Mouse (Mus musculus) midbrain, postnatal 0 days (tissue): ENCODE results near the gene Gm44973. TPM values are rescaled to one million over a fixed set of nuclear protein-coding genes. Genes with fewer than 3 reads are reported as not detected.

Experiments used
- ATAC-seq: fragments of 200-750 bp; cut with Nextera tagmentation; 2 replicates; pipeline ENCODE4 v1.8.0; 2017; ENCODE audit warnings: moderate number of reproducible peaks, mild to moderate bottlenecking, moderate TSS enrichment, moderate library complexity; ENCODE audit not compliant: low FRiP score
- DNase-seq: peaks from one replicate; pipeline ENCODE4 v3.0.0-alpha.2; 2015; ENCODE audit warnings: low spot score
- H3K27ac ChIP-seq: fragments of 300-500 bp; sonication (generic); 2 replicates; pipeline ENCODE4 v1.5.1; 2014; ENCODE audit warnings: low read depth, mild to moderate bottlenecking, low read length, mixed read lengths
- H3K27me3 ChIP-seq: fragments of 300-500 bp; sonication (generic); 2 replicates; pipeline ENCODE4 v1.6.1; 2014; ENCODE audit warnings: low read length, control low read depth, mixed read lengths; ENCODE audit not compliant: insufficient read depth
- H3K36me3 ChIP-seq: fragments of 300-500 bp; sonication (generic); 2 replicates; pipeline ENCODE4 v1.6.1; 2014; ENCODE audit warnings: low read length, control low read depth, mixed read lengths; ENCODE audit not compliant: insufficient read depth
- H3K4me1 ChIP-seq: fragments of 300-500 bp; sonication (generic); 2 replicates; pipeline ENCODE4 v1.6.1; 2014; ENCODE audit warnings: mild to moderate bottlenecking, control low read depth, antibody characterized with exemption, low read length, mixed read lengths; ENCODE audit not compliant: insufficient read depth
- H3K4me2 ChIP-seq: fragments of 300-500 bp; sonication (generic); 2 replicates; pipeline ENCODE4 v1.6.1; 2014; ENCODE audit warnings: low read depth, mild to moderate bottlenecking, low read length, mixed read lengths; ENCODE audit not compliant: poor library complexity, severe bottlenecking
- H3K4me3 ChIP-seq: fragments of 300-500 bp; sonication (generic); 2 replicates; pipeline ENCODE4 v1.5.1; 2014; ENCODE audit warnings: low read depth, mild to moderate bottlenecking, low read length, moderate library complexity
- H3K9ac ChIP-seq: fragments of 300-500 bp; sonication (generic); replicated peaks from 2 replicates; pipeline ENCODE4 v1.6.1; 2014; ENCODE audit warnings: mild to moderate bottlenecking, low read length, moderate library complexity, mixed read lengths; ENCODE audit not compliant: poor library complexity, severe bottlenecking
- H3K9me3 ChIP-seq: fragments of 300-500 bp; sonication (generic); 2 replicates; pipeline ENCODE4 v1.6.1; 2016; ENCODE audit warnings: low read length, control low read depth
- CTCF ChIP-seq: IDR thresholded peaks from 2 replicates; pipeline ENCODE4 v1.5.1; 2016; ENCODE audit warnings: antibody characterized with exemption, mild to moderate bottlenecking
- WGBS: fragments of 180-500 bp; shearing (Covaris S2); extraction: QIAGEN DNeasy Blood & Tissue Kit; methylation state at CpG from one replicate; pipeline ENCODE4 v1.1.7; 2014; 5-methylcytosine and 5-hydroxymethylcytosine counted together
- polyA plus RNA-seq: library from polyadenylated mRNA; unstranded; fragments of >200 nt; fragmentation: Nextera tagmentation; extraction: Ambion mirVana; gene quantifications from 2 replicates; pipeline ENCODE4 v1.2.1, GENCODE M21; 2015
- total RNA-seq: library from RNA; depleted of rRNA; stranded (reverse); fragments of >200 nt; gene quantifications from 2 replicates; pipeline ENCODE4 v1.2.3, GENCODE M21; 2014

Gene Gm44973
- total and polyA plus RNA-seq, 2 experiments from 2014 or later = 1.2 TPM; not detected in 1

- TF ChIP-seq CTCF = no peak
- 73% methylated on average over 2 of the region's 2 CpGs for WGBS
- DNase-seq (no peak), ATAC-seq (no peak)
- no peaks in the 10 kb centered on the region for H3K9me3 ChIP-seq
- no peak overlapping the region for H3K9ac ChIP-seq
- H3K4me1 ChIP-seq = no peaks in the 10 kb centered on the region
- no peak overlapping the region for H3K4me3 ChIP-seq
- H3K27me3 ChIP-seq = no peaks in the 10 kb centered on the region
- H3K27ac ChIP-seq = no peak overlapping the region
- no peak overlapping the region for H3K4me2 ChIP-seq
- H3K36me3 ChIP-seq = peaks cover 12% of the 10 kb centered on the region
Measured at GRCm38 (mm10) chr7:4988250-4988649, 27.0 kb upstream of the Gm44973 start.

DNA sequence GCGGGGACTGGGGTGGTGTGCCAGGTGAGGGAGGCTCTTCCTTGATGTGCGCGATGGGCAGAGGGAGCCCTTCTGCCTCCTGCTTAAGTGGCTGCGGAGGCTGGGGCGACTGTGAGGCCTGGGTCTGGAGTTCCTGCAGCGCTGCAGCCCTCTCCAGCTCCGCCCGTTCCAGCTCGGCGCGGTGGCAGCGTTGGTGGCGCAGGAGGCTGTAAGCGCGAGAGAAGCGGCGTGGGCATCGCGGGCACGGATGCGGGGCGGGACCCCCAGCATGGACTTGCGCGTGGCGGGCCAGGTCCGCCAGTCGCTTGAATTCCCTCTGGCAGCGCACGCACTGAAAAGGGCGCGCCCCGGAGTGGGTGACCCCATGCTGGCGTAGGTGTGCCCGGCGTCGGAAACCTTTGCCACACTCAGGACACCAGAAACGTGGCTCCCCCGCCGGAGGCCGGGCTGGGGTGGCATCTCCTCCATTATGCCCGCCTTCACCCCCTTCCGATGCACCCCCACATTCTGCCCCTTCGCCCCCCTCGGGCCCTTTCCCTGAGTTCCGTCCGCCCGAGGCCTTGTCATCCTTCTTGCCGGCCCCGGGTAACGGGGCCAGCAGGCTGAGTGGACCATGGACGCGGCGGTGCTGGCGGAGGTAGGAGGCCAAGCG lies 21.8 kb upstream of the Gm44973 start:
- H3K4me3 ChIP-seq = peak overlapping the region; percentile 12; the same call in 1 of the 2 replicates
- no peak for ATAC-seq
- TF ChIP-seq CTCF = no peak
- no peak overlapping the region for H3K9ac ChIP-seq
- H3K36me3 ChIP-seq = peaks cover 17% of the 10 kb centered on the region
- no peak for DNase-seq
- H3K9me3 ChIP-seq = no peaks in the 10 kb centered on the region
- H3K27me3 ChIP-seq = no peaks in the 10 kb centered on the region
- H3K4me1 ChIP-seq = peaks cover 14% of the 10 kb centered on the region
- no peak overlapping the region for H3K27ac ChIP-seq
- H3K4me2 ChIP-seq = peak overlapping the region; percentile 91; the same call in 1 of the 2 replicates
- 41% methylated on average over 51 of the region's 55 CpGs for WGBS

GRCm38 (mm10) chr7:4993999-4994788 lies 21.1 kb upstream of the Gm44973 start:
- no peak overlapping the region for H3K27ac ChIP-seq
- H3K4me2 ChIP-seq = peak overlapping the region; percentile 91
- H3K27me3 ChIP-seq = no peaks in the 10 kb centered on the region
- H3K4me1 ChIP-seq = peaks cover 14% of the 10 kb centered on the region
- H3K9ac ChIP-seq = no peak overlapping the region; the same call in 1 of the 2 replicates
- ATAC-seq = no peak
- 60% methylated on average over 53 of the region's 59 CpGs for WGBS
- H3K4me3 ChIP-seq = peak overlapping the region; percentile 84; the same call in 1 of the 2 replicates
- H3K9me3 ChIP-seq = no peaks in the 10 kb centered on the region
- H3K36me3 ChIP-seq = peaks cover 17% of the 10 kb centered on the region
- DNase-seq = no peak
- TF ChIP-seq CTCF = no peak

DNA sequence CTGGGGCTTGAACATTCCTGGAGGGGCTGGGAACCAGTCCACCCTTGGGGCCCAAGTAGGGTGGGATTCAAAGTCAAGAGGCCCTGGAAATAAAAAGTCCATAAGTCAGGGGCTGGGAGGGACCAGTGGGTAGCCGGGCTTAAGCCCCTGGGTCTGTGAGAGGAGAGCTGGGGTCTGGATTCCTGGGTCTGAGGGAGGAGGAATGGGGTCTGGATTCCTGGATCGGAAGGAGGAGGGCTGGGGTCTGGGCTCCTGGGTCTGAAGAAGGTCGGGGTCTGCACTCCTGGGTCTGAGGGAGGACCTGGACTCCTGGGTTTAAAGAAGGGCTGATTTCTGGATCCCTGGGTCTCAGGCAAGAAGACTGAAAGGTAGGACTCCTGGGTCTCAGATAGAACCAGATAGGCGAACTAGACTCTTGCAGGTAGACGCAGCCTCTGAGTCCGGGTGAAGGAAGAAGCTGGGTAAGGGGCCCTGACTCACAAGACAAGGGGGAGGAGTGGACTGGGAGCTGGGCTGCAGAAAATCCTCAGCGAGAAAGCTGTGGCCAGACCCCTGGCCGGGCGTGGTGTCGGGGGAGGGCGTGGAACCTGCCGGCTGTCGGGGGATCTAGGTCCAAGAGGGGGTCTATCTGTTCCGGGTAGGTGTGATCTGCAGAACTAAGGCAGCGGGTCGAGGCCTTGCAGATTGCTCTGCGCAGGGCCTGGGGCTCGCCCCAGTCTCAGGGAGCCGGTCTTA lies 19.9 kb upstream of the Gm44973 start:
- ATAC-seq = peak; percentile 15
- Histone ChIP-seq H3K27me3 (no peaks in the 10 kb centered on the region), H3K9me3 (no peaks in the 10 kb centered on the region), H3K4me1 (peaks cover 14% of the 10 kb centered on the region), H3K4me2 (peak overlapping the region; percentile 91), H3K9ac (peak overlapping the region; percentile 99), H3K4me3 (peak overlapping the region; percentile 84), H3K36me3 (peaks cover 17% of the 10 kb centered on the region), H3K27ac (peak overlapping the region; percentile 88)
- peak; percentile 12 for DNase-seq
- TF ChIP-seq CTCF = no peak
- 4% methylated on average over 19 of the region's 19 CpGs for WGBS

- Histone ChIP-seq H3K27me3 (no peaks in the 10 kb centered on the region), H3K4me1 (peaks cover 14% of the 10 kb centered on the region), H3K9me3 (no peaks in the 10 kb centered on the region), H3K4me2 (peak within 1 kb of the TSS; percentile 91), H3K36me3 (peaks cover 17% of the 10 kb centered on the region), H3K27ac (peak within 1 kb of the TSS; percentile 88), H3K4me3 (peak within 1 kb of the TSS; percentile 84), H3K9ac (peak within 1 kb of the TSS; percentile 99)
- WGBS = 3% methylated on average over 14 of the region's 26 CpGs
- TF ChIP-seq CTCF = no peak
- DNase-seq (peak; percentile 94), ATAC-seq (peak; percentile 85)
Measured at GRCm38 (mm10) chr7:4996003-4996895, 19.0 kb upstream of the Gm44973 start, which contains the start of gene Zfp579. Zfp579 (minus strand) TSS chr7:4996158.
